Mouse (Mus musculus): Measurements from ENCODE around the gene Arpc5l. TPM values are rescaled to one million over a fixed set of nuclear protein-coding genes. Genes with fewer than 3 reads are reported as not detected.

Gene Arpc5l
- polyA plus RNA-seq, 1 experiment, result 34.4 TPM

DNA sequence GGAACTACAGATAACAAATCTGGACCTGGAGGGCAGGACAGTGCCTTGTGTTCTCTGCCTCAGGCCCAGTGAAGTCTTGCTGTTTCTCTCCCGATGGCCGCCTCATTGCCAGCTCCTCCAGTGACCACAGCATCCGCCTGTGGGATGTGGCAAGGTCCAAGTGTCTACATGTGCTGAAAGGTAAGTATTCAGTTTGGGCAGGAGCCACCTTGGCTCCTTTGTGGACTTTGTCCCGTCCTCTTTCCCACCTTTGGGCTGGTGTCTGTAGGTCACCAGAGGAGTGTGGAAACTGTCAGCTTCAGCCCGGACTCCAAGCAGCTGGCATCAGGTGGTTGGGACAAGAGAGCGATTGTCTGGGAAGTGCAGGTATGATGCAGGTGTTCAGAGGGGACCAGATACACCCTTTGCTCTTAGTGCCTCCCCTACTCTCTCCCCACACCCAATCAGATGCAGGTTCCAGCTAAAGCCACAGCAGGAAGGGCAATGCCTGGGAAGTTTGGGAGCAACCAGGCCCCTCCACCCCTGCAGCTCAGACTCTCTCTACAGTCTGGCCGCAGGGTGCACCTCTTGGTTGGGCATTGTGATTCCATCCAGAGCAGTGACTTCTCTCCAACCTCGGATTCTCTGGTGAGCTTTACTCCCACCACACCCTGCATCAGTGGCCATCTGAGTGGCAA is 5.1 kb upstream of the Arpc5l start:
- Histone ChIP-seq H3K4me1 (ENCODE audit: control insufficient read depth, insufficient read depth, low read length) (peaks cover 9% of the 10 kb centered on the region), H3K27ac (ENCODE audit: insufficient read depth, low read depth, low read length) (no peak overlapping the region), H3K36me3 (ENCODE audit: control insufficient read depth, insufficient read depth, low read length) (no peaks in the 10 kb centered on the region; the same call in 1 of the 2 replicates), H3K27me3 (replicated peaks; ENCODE audit: control insufficient read depth, insufficient read depth, low read length) (no peaks in the 10 kb centered on the region), H3K4me3 (ENCODE audit: insufficient read depth, low read depth, low read length) (no peak overlapping the region)
- peak; percentile 76 for DNase-seq
- WGBS, result 50% methylated on average over 8 of the region's 8 CpGs
- no peak for TF ChIP-seq POLR2A (IDR thresholded peaks at IDR 0.05; ENCODE audit: low read depth, low read length)
- no peak for TF ChIP-seq CTCF (conservative IDR thresholded peaks at IDR 0.05; ENCODE audit: insufficient read depth, insufficient read length, low read depth, low read length)

DNA sequence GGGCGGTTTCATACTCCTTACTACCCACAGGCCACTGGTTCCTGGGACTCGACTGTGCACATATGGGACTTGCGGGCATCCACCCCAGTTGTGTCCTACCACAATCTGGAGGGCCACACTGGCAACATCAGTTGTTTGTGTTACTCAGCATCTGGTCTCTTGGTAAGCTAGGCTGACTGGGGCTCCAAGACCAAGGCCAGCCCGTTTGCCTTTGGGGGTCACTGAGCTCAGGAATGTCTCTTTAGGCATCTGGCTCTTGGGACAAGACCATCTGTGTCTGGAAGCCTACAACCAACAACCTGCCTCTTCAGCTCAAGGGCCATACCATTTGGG is 4.6 kb upstream of the Arpc5l start:
- no peak for DNase-seq
- 69% methylated on average over 4 of the region's 4 CpGs for WGBS
- H3K36me3 ChIP-seq (ENCODE audit: control insufficient read depth, insufficient read depth, low read length), result no peaks in the 10 kb centered on the region; the same call in 1 of the 2 replicates
- TF ChIP-seq POLR2A (IDR thresholded peaks at IDR 0.05; ENCODE audit: low read depth, low read length) (no peak), CTCF (conservative IDR thresholded peaks at IDR 0.05; ENCODE audit: insufficient read depth, insufficient read length, low read depth, low read length) (no peak)
- H3K4me3 ChIP-seq (ENCODE audit: insufficient read depth, low read depth, low read length), result no peak overlapping the region
- H3K27me3 ChIP-seq (replicated peaks; ENCODE audit: control insufficient read depth, insufficient read depth, low read length), result no peaks in the 10 kb centered on the region
- H3K27ac ChIP-seq (ENCODE audit: insufficient read depth, low read depth, low read length), result no peak overlapping the region
- H3K4me1 ChIP-seq (ENCODE audit: control insufficient read depth, insufficient read depth, low read length), result peaks cover 9% of the 10 kb centered on the region

DNA sequence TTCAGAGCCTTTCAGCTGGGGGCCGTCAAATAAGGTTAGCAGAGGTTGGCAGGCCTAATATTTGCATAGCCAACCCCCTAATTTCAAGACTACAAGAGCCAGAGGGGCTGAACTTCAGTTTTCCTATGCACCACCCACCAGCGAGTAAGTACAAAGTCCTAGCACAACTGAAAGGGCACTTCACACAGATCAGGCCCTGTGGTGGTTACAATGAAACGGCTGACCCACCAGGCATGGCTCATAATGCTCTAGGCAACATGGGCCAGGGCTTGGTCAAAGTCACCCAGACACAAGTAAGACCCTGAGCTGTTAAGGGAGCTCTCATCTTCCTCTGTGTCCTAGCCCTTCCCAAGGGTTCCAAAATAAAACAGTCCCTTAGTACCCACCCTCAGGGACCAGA is 3.3 kb upstream of the Arpc5l start:
- Histone ChIP-seq H3K27ac (ENCODE audit: insufficient read depth, low read depth, low read length) (no peak overlapping the region), H3K4me3 (ENCODE audit: insufficient read depth, low read depth, low read length) (no peak overlapping the region), H3K27me3 (replicated peaks; ENCODE audit: control insufficient read depth, insufficient read depth, low read length) (no peaks in the 10 kb centered on the region), H3K36me3 (ENCODE audit: control insufficient read depth, insufficient read depth, low read length) (no peaks in the 10 kb centered on the region; the same call in 1 of the 2 replicates), H3K4me1 (ENCODE audit: control insufficient read depth, insufficient read depth, low read length) (peaks cover 12% of the 10 kb centered on the region)
- no peak for TF ChIP-seq CTCF (conservative IDR thresholded peaks at IDR 0.05; ENCODE audit: insufficient read depth, insufficient read length, low read depth, low read length)
- 52% methylated on average over 3 of the region's 3 CpGs for WGBS
- peak; percentile 64 for DNase-seq

DNA sequence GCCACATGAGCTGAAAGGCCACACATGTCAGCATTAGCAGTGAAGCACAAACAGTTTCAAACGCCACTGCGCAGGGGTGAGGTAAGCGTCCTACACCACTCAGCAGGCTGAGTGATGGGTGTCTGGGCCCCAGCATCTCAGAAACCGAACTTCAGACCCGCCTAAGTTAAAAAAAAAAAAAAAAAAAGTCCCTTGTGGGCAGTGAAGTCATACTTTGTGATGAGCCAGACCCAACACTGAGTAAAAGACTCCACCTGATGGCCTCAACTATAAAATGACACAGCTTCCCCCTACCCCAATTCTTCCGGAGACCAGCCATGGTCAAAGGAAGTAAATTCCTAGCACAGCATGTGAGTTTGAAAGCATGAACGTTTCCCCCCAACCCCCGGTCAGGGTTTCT is 2.0 kb upstream of the Arpc5l start:
- 45% methylated on average over 8 of the region's 8 CpGs for WGBS
- H3K36me3 ChIP-seq (ENCODE audit: control insufficient read depth, insufficient read depth, low read length), result no peaks in the 10 kb centered on the region; the same call in 1 of the 2 replicates
- no peak overlapping the region for H3K27ac ChIP-seq (ENCODE audit: insufficient read depth, low read depth, low read length)
- H3K4me3 ChIP-seq (ENCODE audit: insufficient read depth, low read depth, low read length), result no peak overlapping the region
- peaks cover 12% of the 10 kb centered on the region for H3K4me1 ChIP-seq (ENCODE audit: control insufficient read depth, insufficient read depth, low read length)
- DNase-seq, result no peak
- TF ChIP-seq CTCF (conservative IDR thresholded peaks at IDR 0.05; ENCODE audit: insufficient read depth, insufficient read length, low read depth, low read length) (no peak), POLR2A (IDR thresholded peaks at IDR 0.05; ENCODE audit: low read depth, low read length) (no peak)
- H3K27me3 ChIP-seq (replicated peaks; ENCODE audit: control insufficient read depth, insufficient read depth, low read length), result no peaks in the 10 kb centered on the region

DNA sequence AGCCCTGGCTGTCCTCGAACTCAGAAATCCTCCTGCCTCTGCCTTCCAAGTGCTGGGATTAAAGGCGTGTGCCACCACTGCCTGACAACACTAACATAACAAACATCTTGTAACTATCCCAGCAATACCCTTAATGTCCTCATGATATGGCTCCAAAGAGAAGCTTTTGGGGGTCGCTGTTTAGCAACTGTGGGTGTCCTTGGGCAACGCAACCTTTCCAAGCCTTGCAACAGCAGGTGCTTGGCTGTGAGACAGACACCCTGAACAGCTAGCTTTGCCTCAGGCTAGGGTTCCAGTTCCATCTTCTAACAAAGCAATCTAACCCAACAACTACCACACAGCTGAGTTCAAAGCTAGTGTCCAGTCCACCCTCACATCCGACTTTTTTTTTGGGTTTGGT is 1.6 kb upstream of the Arpc5l start:
- DNase-seq, result no peak
- Histone ChIP-seq H3K27ac (ENCODE audit: insufficient read depth, low read depth, low read length) (no peak overlapping the region), H3K4me3 (ENCODE audit: insufficient read depth, low read depth, low read length) (no peak overlapping the region), H3K27me3 (replicated peaks; ENCODE audit: control insufficient read depth, insufficient read depth, low read length) (no peaks in the 10 kb centered on the region), H3K4me1 (ENCODE audit: control insufficient read depth, insufficient read depth, low read length) (peaks cover 12% of the 10 kb centered on the region), H3K36me3 (ENCODE audit: control insufficient read depth, insufficient read depth, low read length) (no peaks in the 10 kb centered on the region; the same call in 1 of the 2 replicates)
- TF ChIP-seq POLR2A (IDR thresholded peaks at IDR 0.05; ENCODE audit: low read depth, low read length), result no peak
- 73% methylated on average over 5 of the region's 5 CpGs for WGBS

- no peaks in the 10 kb centered on the region for H3K27me3 ChIP-seq (replicated peaks; ENCODE audit: control insufficient read depth, insufficient read depth, low read length)
- H3K27ac ChIP-seq (ENCODE audit: insufficient read depth, low read depth, low read length), result no peak overlapping the region
- H3K4me1 ChIP-seq (ENCODE audit: control insufficient read depth, insufficient read depth, low read length), result peaks cover 20% of the 10 kb centered on the region
- TF ChIP-seq POLR2A (IDR thresholded peaks at IDR 0.05; ENCODE audit: low read depth, low read length) (no peak), CTCF (conservative IDR thresholded peaks at IDR 0.05; ENCODE audit: insufficient read depth, insufficient read length, low read depth, low read length) (no peak)
- no peaks in the 10 kb centered on the region; the same call in 1 of the 2 replicates for H3K36me3 ChIP-seq (ENCODE audit: control insufficient read depth, insufficient read depth, low read length)
- DNase-seq, result peak; percentile 18
- peak overlapping the region; percentile 79 for H3K4me3 ChIP-seq (ENCODE audit: insufficient read depth, low read depth, low read length)
- under 1% methylated on average over 11 of the region's 11 CpGs for WGBS
Measured at GRCm38 (mm10) chr2:39004372-39004771, 776 bp upstream of the Arpc5l start.

- H3K4me1 ChIP-seq (ENCODE audit: control insufficient read depth, insufficient read depth, low read length), result peaks cover 24% of the 10 kb centered on the region
- H3K4me3 ChIP-seq (ENCODE audit: insufficient read depth, low read depth, low read length), result peak within 1 kb of the TSS; percentile 79
- H3K27me3 ChIP-seq (replicated peaks; ENCODE audit: control insufficient read depth, insufficient read depth, low read length), result no peaks in the 10 kb centered on the region
- 8% methylated on average over 15 of the region's 15 CpGs for WGBS
- TF ChIP-seq CTCF (conservative IDR thresholded peaks at IDR 0.05; ENCODE audit: insufficient read depth, insufficient read length, low read depth, low read length) (0 out of 2 replicates have a peak, but pooled peaks have one; percentile 14), POLR2A (IDR thresholded peaks at IDR 0.05; ENCODE audit: low read depth, low read length) (no peak)
- no peaks in the 10 kb centered on the region; the same call in 1 of the 2 replicates for H3K36me3 ChIP-seq (ENCODE audit: control insufficient read depth, insufficient read depth, low read length)
- peak; percentile 75 for DNase-seq
- H3K27ac ChIP-seq (ENCODE audit: insufficient read depth, low read depth, low read length), result peak within 1 kb of the TSS; percentile 22; the same call in 1 of the 2 replicates
Measured at GRCm38 (mm10) chr2:39005574-39006079, 479 bp downstream of the Arpc5l start, which contains the start of gene Rpl35. Gene Rpl35, minus strand, starts transcription at chr2:39005624.
